Mouse (Mus musculus) MEL (cell line): ENCODE data around the gene Arap2. TPM values are rescaled to one million over a fixed set of nuclear protein-coding genes. Genes with fewer than 3 reads are reported as not detected.

Experiments
- DNase-seq: peaks from one replicate; pipeline ENCODE4 v3.0.0; 2011; ENCODE audit warnings: low read depth, low spot score
- H3K27ac ChIP-seq: 2 replicates; pipeline ENCODE4 v1.5.1; 2012; ENCODE audit warnings: low read depth, mild to moderate bottlenecking, control low read depth, low read length, moderate library complexity; ENCODE audit not compliant: control insufficient read depth
- H3K27me3 ChIP-seq, 2 experiments: fragments of 150-350 bp in 1 of 2; sonication (generic) in 1 of 2; 2 replicates each; pipeline ENCODE4 v1.6.1; 2012; ENCODE audit warnings: low read length in 2 of 2, mild to moderate bottlenecking in 2 of 2, improper control_type of control experiment in 1 of 2, moderate library complexity in 1 of 2; ENCODE audit not compliant: insufficient read depth in 2 of 2, control insufficient read depth in 1 of 2
- H3K36me3 ChIP-seq, 2 experiments: 2 replicates each; pipeline ENCODE4 v1.6.1; 2012 to 2014; ENCODE audit warnings: low read length in 2 of 2, improper control_type of control experiment in 1 of 2, inconsistent platforms in 1 of 2, mild to moderate bottlenecking in 1 of 2; ENCODE audit not compliant: insufficient read depth in 2 of 2, control insufficient read depth in 1 of 2
- H3K4me1 ChIP-seq, 2 experiments: fragments of 150-350 bp in 1 of 2; sonication (generic) in 1 of 2; 2 replicates each; pipeline ENCODE4 v1.6.1; 2012; ENCODE audit warnings: low read length in 2 of 2, improper control_type of control experiment in 1 of 2, mild to moderate bottlenecking in 1 of 2; ENCODE audit not compliant: insufficient read depth in 2 of 2, control insufficient read depth in 1 of 2
- H3K4me3 ChIP-seq, 2 experiments: fragments of 150-350 bp in 1 of 2; sonication (generic) in 1 of 2; 2 replicates each; pipeline ENCODE4 v1.5.1; 2012; ENCODE audit warnings: low read depth in 2 of 2, low read length in 2 of 2, mild to moderate bottlenecking in 2 of 2, moderate library complexity in 2 of 2, control low read depth in 1 of 2, improper control_type of control experiment in 1 of 2; ENCODE audit not compliant: control insufficient read depth in 1 of 2, insufficient read depth in 1 of 2
- H3K79me2 ChIP-seq: 2 replicates; pipeline ENCODE4 v1.6.1; 2012; ENCODE audit warnings: mild to moderate bottlenecking, low read length, moderate library complexity; ENCODE audit not compliant: control insufficient read depth, poor library complexity, insufficient read depth
- H3K9ac ChIP-seq: 2 replicates; pipeline ENCODE4 v1.6.1; 2012; ENCODE audit warnings: low read depth, mild to moderate bottlenecking, control low read depth, low read length, moderate library complexity; ENCODE audit not compliant: control insufficient read depth, poor library complexity, severe bottlenecking
- H3K9me3 ChIP-seq: fragments of 150-350 bp; sonication (generic); replicated peaks from 2 replicates; pipeline ENCODE4 v1.6.1; 2012; ENCODE audit warnings: mild to moderate bottlenecking, low read length, improper control_type of control experiment, moderate library complexity; ENCODE audit not compliant: insufficient read depth
- BHLHE40 ChIP-seq: IDR thresholded peaks from 2 replicates; pipeline ENCODE4 v1.6.1; 2012; ENCODE audit warnings: low read depth, mild to moderate bottlenecking, inconsistent platforms, low read length, improper control_type of control experiment, borderline replicate concordance
- CHD1 ChIP-seq: IDR thresholded peaks from 2 replicates; pipeline ENCODE4 v1.6.1; 2012; ENCODE audit warnings: low read depth, mild to moderate bottlenecking, inconsistent platforms, low read length, improper control_type of control experiment
- GABPA ChIP-seq: IDR thresholded peaks from 2 replicates; pipeline ENCODE4 v1.6.1; 2012; ENCODE audit warnings: low read depth, mild to moderate bottlenecking, inconsistent platforms, low read length, improper control_type of control experiment, moderate library complexity
- MAFK ChIP-seq: IDR thresholded peaks from 2 replicates; pipeline ENCODE4 v1.6.1; 2011; ENCODE audit warnings: low read depth, mild to moderate bottlenecking, low read length, improper control_type of control experiment, borderline replicate concordance
- MEF2A ChIP-seq: IDR thresholded peaks from 2 replicates; pipeline ENCODE4 v1.6.1; 2014; ENCODE audit warnings: low read depth, mild to moderate bottlenecking, inconsistent platforms, low read length, improper control_type of control experiment; ENCODE audit not compliant: poor library complexity, insufficient replicate concordance, severe bottlenecking; ENCODE audit errors: extremely low read depth
- MXI1 ChIP-seq: IDR thresholded peaks from 2 replicates; pipeline ENCODE4 v1.6.1; 2011; ENCODE audit warnings: mild to moderate bottlenecking, low read depth, low read length, improper control_type of control experiment
- MYB ChIP-seq: IDR thresholded peaks from 2 replicates; pipeline ENCODE4 v1.6.1; 2011; ENCODE audit warnings: mild to moderate bottlenecking, low read depth, low read length, improper control_type of control experiment
- NELFE ChIP-seq: IDR thresholded peaks from 2 replicates; pipeline ENCODE4 v1.6.1; 2011; ENCODE audit warnings: low read depth, low read length, improper control_type of control experiment
- NRF1 ChIP-seq: IDR thresholded peaks from 2 replicates; pipeline ENCODE4 v1.6.1; 2014; ENCODE audit warnings: low read depth, mild to moderate bottlenecking, inconsistent platforms, low read length, improper control_type of control experiment, moderate library complexity; ENCODE audit not compliant: poor library complexity, insufficient read depth, severe bottlenecking
- POLR2AphosphoS2 ChIP-seq: IDR thresholded peaks from 2 replicates; pipeline ENCODE4 v1.6.1; 2011; ENCODE audit warnings: low read length, improper control_type of control experiment
- RAD21 ChIP-seq: IDR thresholded peaks from 2 replicates; pipeline ENCODE4 v1.6.1; 2011; ENCODE audit warnings: mild to moderate bottlenecking, low read depth, low read length, improper control_type of control experiment
- SMC3 ChIP-seq: IDR thresholded peaks from 2 replicates; pipeline ENCODE4 v1.6.1; 2011; ENCODE audit warnings: low read depth, low read length, improper control_type of control experiment
- UBTF ChIP-seq: IDR thresholded peaks from 2 replicates; pipeline ENCODE4 v1.6.1; 2012; ENCODE audit warnings: low read depth, mild to moderate bottlenecking, inconsistent platforms, low read length, improper control_type of control experiment, moderate library complexity, borderline replicate concordance; ENCODE audit not compliant: insufficient read depth
- USF1 ChIP-seq: IDR thresholded peaks from 2 replicates; pipeline ENCODE4 v1.6.1; 2014; ENCODE audit warnings: low read depth, mild to moderate bottlenecking, inconsistent platforms, low read length, improper control_type of control experiment, moderate library complexity
- USF2 ChIP-seq, 2 experiments: IDR thresholded peaks; 2 replicates each; pipeline ENCODE4 v1.6.1; 2011 to 2012; ENCODE audit warnings: improper control_type of control experiment in 2 of 2, low read length in 2 of 2, borderline replicate concordance in 1 of 2, inconsistent platforms in 1 of 2, low read depth in 1 of 2, mild to moderate bottlenecking in 1 of 2; ENCODE audit not compliant: insufficient read depth in 1 of 2
- ZNF384 ChIP-seq: IDR thresholded peaks from 2 replicates; pipeline ENCODE4 v1.6.1; 2012; ENCODE audit warnings: low read depth, mild to moderate bottlenecking, inconsistent platforms, low read length, improper control_type of control experiment
- polyA plus RNA-seq, 2 experiments: library from polyadenylated mRNA; stranded (reverse) in 1 of 2; unstranded in 1 of 2; fragments of >175 nt in 1 of 2; fragments of >200 nt in 1 of 2; gene quantifications; 2 replicates each; pipeline versions ENCODE4 v1.2.1 to v1.2.4; 2012; ENCODE audit warnings: low replicate concordance in 2 of 2, low read depth in 1 of 2; ENCODE audit not compliant: insufficient read length in 2 of 2, insufficient read depth in 1 of 2, missing spikeins in 1 of 2
- total RNA-seq: library from RNA; depleted of rRNA; stranded (reverse); fragments of 300-350 nt; gene quantifications from 2 replicates; pipeline ENCODE4 v1.2.3, GENCODE M21; 2012

The Arap2 gene
- total and polyA plus RNA-seq, 3 experiments, result not detected

GRCm38 (mm10) chr5:62611990-62612389 lies 154.0 kb downstream of the Arap2 start:
- H3K9ac ChIP-seq, result no peak overlapping the region
- no peaks in the 10 kb centered on the region for H3K27me3 ChIP-seq
- DNase-seq, result no peak
- H3K79me2 ChIP-seq, result no peaks in the 10 kb centered on the region
- no peaks in the 10 kb centered on the region for H3K4me1 ChIP-seq
- no peaks in the 10 kb centered on the region for H3K36me3 ChIP-seq
- H3K4me3 ChIP-seq, result no peak overlapping the region
- TF ChIP-seq NRF1, result no peak
- no peak for TF ChIP-seq MAFK
- no peak for TF ChIP-seq BHLHE40
- TF ChIP-seq ZNF384, result 0 out of 2 replicates have a peak, but pooled peaks have one; percentile 28
- no peaks in the 10 kb centered on the region for H3K9me3 ChIP-seq
- no peak overlapping the region for H3K27ac ChIP-seq

GRCm38 (mm10) chr5:62587348-62587747 lies 178.6 kb downstream of the Arap2 start:
- no peak for TF ChIP-seq POLR2AphosphoS2
- TF ChIP-seq ZNF384, result no peak
- TF ChIP-seq RAD21, result no peak
- TF ChIP-seq GABPA, result no peak
- TF ChIP-seq NELFE, result no peak
- no peak for TF ChIP-seq UBTF
- TF ChIP-seq CHD1, result no peak
- no peak for TF ChIP-seq NRF1
- TF ChIP-seq USF2 (IDR thresholded peaks at IDR 0.05; ENCODE audit: borderline replicate concordance in 1 of 2, insufficient read depth in 1 of 2, low read depth in 1 of 2, low read length in 2 of 2), result no peak
- TF ChIP-seq MXI1, result no peak
- Histone ChIP-seq H3K9ac (no peak overlapping the region), H3K9me3 (no peaks in the 10 kb centered on the region), H3K27ac (no peak overlapping the region), H3K36me3 (no peaks in the 10 kb centered on the region), H3K4me3 (no peak overlapping the region), H3K79me2 (no peaks in the 10 kb centered on the region), H3K4me1 (no peaks in the 10 kb centered on the region), H3K27me3 (no peaks in the 10 kb centered on the region)
- no peak for DNase-seq

- no peak overlapping the region for H3K9ac ChIP-seq
- no peaks in the 10 kb centered on the region for H3K79me2 ChIP-seq
- DNase-seq, result no peak
- no peaks in the 10 kb centered on the region for H3K9me3 ChIP-seq
- TF ChIP-seq CHD1 (no peak), MYB (no peak), MEF2A (no peak), SMC3 (no peak), USF1 (no peak)
- no peak overlapping the region for H3K27ac ChIP-seq
- no peaks in the 10 kb centered on the region for H3K4me1 ChIP-seq
- no peaks in the 10 kb centered on the region for H3K27me3 ChIP-seq
- no peaks in the 10 kb centered on the region for H3K36me3 ChIP-seq
- no peak overlapping the region for H3K4me3 ChIP-seq
Measured at GRCm38 (mm10) chr5:62582643-62583042, 183.3 kb downstream of the Arap2 start.
